Mouse (Mus musculus) liver, adult 2 months (tissue): ENCODE data around the gene Padi2. TPM values are rescaled to one million over a fixed set of nuclear protein-coding genes. Genes with fewer than 3 reads are reported as not detected.

Experiments
- DNase-seq: peaks from one replicate; pipeline ENCODE4 v3.0.0-alpha.2; 2011; ENCODE audit warnings: low read depth, low spot score; ENCODE audit errors: extremely low read depth
- H3K27ac ChIP-seq: fragments of 200-500 bp; replicated peaks from 2 replicates; pipeline ENCODE4 v1.5.1; 2012; ENCODE audit warnings: low read depth, mild to moderate bottlenecking, control low read depth, inconsistent platforms, low read length; ENCODE audit not compliant: insufficient read depth
- H3K27me3 ChIP-seq: fragments of 200-500 bp; 2 replicates; pipeline ENCODE4 v1.6.1; 2012; ENCODE audit warnings: mild to moderate bottlenecking, moderate library complexity, low read length, inconsistent platforms; ENCODE audit not compliant: control insufficient read depth, insufficient read depth
- H3K36me3 ChIP-seq: fragments of 200-500 bp; 2 replicates; pipeline ENCODE4 v1.6.1; 2012; ENCODE audit warnings: low read length, inconsistent platforms; ENCODE audit not compliant: control insufficient read depth, insufficient read depth
- H3K4me1 ChIP-seq: fragments of 200-500 bp; 2 replicates; pipeline ENCODE4 v1.6.1; 2011; ENCODE audit warnings: low read length; ENCODE audit not compliant: control insufficient read depth, insufficient read depth
- H3K4me3 ChIP-seq: fragments of 200-500 bp; 2 replicates; pipeline ENCODE4 v1.5.1; 2011; ENCODE audit warnings: low read depth, mild to moderate bottlenecking, control low read depth, low read length, moderate library complexity; ENCODE audit not compliant: insufficient read depth
- H3K79me2 ChIP-seq: fragments of 200-500 bp; 2 replicates; pipeline ENCODE4 v1.6.1; 2012; ENCODE audit warnings: inconsistent platforms, mild to moderate bottlenecking, low read length, moderate library complexity; ENCODE audit not compliant: control insufficient read depth, insufficient read depth
- H3K9ac ChIP-seq: fragments of 200-500 bp; 2 replicates; pipeline ENCODE4 v1.6.1; 2012; ENCODE audit warnings: low read depth, mild to moderate bottlenecking, control low read depth, inconsistent platforms, low read length
- CTCF ChIP-seq: fragments of 200-500 bp; IDR thresholded peaks from 2 replicates; pipeline ENCODE4 v1.5.1; 2011; ENCODE audit warnings: low read depth, low read length, control low read depth
- POLR2A ChIP-seq: fragments of 200-500 bp; IDR thresholded peaks from 2 replicates; pipeline ENCODE4 v1.6.1; 2011; ENCODE audit warnings: low read length, control low read depth; ENCODE audit not compliant: insufficient read depth; ENCODE audit errors: extremely low read depth
- WGBS: fragments of 180-500 bp; shearing (Covaris S2); methylation state at CpG from one replicate; pipeline ENCODE4 v1.1.7; 2018; 5-methylcytosine and 5-hydroxymethylcytosine counted together
- polyA plus RNA-seq: library from polyadenylated mRNA; depleted of rRNA; stranded (reverse); fragments of >200 nt; gene quantifications from 2 replicates; pipeline ENCODE4 v1.2.3, GENCODE M21; 2012
- total RNA-seq: library from RNA; depleted of rRNA; stranded (reverse); fragments of >200 nt; gene quantifications from 2 replicates; pipeline ENCODE4 v1.2.3, GENCODE M21; 2014

Gene Padi2
- total and polyA plus RNA-seq, 2 experiments = 0.09 to 0.21 TPM

DNA sequence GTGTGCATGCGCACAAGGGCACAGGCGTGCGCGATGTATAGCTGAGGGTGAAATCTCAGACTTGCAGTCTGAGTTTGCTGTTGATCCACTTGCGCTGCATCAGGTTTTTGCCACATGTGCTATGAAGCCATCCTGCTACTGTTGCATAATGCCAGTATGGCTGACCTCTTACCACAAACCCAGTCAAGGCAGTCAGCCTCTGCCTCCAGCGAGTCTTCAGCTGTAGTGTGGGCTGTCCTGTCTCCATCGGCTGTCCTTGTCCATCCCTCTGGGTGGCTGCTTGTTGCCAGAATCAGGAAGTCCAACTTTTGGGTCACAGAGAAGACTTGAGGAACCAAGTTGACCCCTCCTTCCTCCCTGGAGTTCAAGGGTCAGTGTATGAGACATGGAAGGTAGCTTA lies 69.2 kb downstream of the Padi2 start:
- peak; percentile 48 for DNase-seq
- WGBS = 89% methylated on average over 7 of the region's 7 CpGs

DNA sequence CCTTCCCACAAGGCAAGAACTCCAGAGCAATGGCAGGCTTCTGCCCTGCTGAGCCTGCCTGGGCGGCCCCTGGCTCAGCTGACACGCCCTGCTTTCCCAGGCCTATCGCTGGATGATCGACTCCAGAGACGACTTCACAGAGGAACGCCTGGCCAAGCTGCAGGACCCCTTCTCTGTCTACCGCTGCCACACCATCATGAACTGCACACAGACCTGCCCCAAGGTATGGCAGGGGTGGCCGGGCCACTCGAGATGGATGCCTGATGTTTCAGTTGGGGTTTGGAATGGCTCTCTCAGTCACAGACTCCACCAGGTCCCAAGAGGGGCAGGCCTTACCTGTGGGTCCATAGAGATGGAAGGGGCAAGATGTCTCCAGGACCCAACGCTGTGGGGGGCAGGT lies 71.1 kb downstream of the Padi2 start:
- TF ChIP-seq POLR2A (no peak), CTCF (no peak)
- H3K9ac ChIP-seq = no peak overlapping the region
- H3K79me2 ChIP-seq = no peaks in the 10 kb centered on the region
- H3K27me3 ChIP-seq = no peaks in the 10 kb centered on the region
- H3K36me3 ChIP-seq = peaks cover 26% of the 10 kb centered on the region; the same call in 1 of the 2 replicates
- no peak overlapping the region for H3K27ac ChIP-seq
- DNase-seq = no peak
- H3K4me1 ChIP-seq = no peaks in the 10 kb centered on the region
- H3K4me3 ChIP-seq = no peak overlapping the region
- 94% methylated on average over 10 of the region's 10 CpGs for WGBS

More for the DNA sequence above, 69.2 kb downstream of the Padi2 start:
- H3K27me3 ChIP-seq = no peaks in the 10 kb centered on the region
- H3K9ac ChIP-seq = no peak overlapping the region
- H3K4me3 ChIP-seq = no peak overlapping the region
- H3K27ac ChIP-seq = no peak overlapping the region
- no peaks in the 10 kb centered on the region for H3K4me1 ChIP-seq
- H3K36me3 ChIP-seq = peaks cover 38% of the 10 kb centered on the region
- no peaks in the 10 kb centered on the region for H3K79me2 ChIP-seq
- TF ChIP-seq POLR2A (no peak), CTCF (no peak)

DNA sequence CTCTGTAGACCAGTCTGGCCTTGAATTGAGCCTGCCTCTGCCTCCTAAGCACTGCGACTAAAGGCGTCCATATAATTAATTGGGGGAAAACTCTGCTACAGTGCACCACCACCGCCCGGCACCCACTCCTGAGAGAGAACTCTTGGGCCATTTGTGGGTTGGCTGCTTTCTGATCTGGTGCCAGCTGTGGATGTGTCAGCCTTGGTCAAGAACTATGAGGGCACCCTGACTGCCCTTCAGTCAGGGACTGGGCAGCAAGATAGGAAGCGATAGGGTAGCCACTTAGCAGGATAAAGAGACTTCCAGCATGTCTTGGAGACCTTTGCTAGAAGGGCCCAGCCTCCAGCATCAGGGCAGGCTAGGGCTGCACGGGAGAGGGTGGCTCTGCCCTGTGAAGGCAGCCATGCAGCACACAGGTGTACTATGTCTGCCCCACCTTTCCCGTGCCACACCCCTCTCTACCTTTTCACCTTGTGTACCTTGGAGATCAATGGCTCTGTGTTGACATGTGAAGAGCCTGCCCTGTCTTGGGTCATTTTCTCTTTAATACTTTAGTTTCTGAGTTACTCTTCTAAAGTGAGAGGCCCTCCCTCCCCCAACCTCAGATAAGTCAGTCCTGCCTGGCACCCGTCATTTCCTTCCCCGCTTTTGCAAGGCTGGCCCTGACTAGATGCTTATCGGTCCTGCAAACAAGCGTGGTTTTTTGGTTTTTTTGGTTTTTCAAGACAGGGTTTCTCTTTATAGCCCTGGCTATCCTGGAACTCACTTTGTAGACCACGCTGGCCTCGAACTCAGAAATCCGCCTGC lies 71.9 kb downstream of the Padi2 start:
- no peak for DNase-seq
- H3K79me2 ChIP-seq = no peaks in the 10 kb centered on the region
- no peak for TF ChIP-seq POLR2A
- no peak for TF ChIP-seq CTCF
- 88% methylated on average over 14 of the region's 14 CpGs for WGBS
- H3K27ac ChIP-seq = no peak overlapping the region
- H3K4me3 ChIP-seq = no peak overlapping the region
- no peak overlapping the region for H3K9ac ChIP-seq
- no peaks in the 10 kb centered on the region for H3K4me1 ChIP-seq
- no peaks in the 10 kb centered on the region for H3K27me3 ChIP-seq
- H3K36me3 ChIP-seq = peaks cover 19% of the 10 kb centered on the region; the same call in 1 of the 2 replicates

DNA sequence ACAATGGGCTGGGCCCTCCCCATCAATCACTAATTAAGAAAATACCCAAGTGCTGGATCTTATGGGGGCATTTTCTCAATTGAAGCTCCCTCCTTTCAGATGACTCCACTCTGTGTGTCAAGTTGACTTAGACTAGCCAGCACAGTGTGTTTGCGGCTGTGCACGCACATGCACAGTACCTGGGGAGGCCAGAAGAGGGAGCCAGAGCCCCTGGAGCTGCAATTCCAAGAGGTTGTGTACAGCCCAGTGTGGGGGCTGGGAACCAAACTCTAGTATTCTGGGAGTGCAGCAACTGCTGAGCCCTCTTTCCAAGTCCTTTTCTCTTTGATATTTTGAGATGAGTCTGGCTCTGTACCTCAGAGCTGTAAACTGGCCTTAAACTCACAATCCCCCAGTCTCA lies 75.5 kb downstream of the Padi2 start:
- H3K4me3 ChIP-seq = no peak overlapping the region
- no peak for TF ChIP-seq POLR2A
- peak; percentile 76 for TF ChIP-seq CTCF
- 89% methylated on average over 2 of the region's 2 CpGs for WGBS
- no peak overlapping the region for H3K27ac ChIP-seq
- H3K27me3 ChIP-seq = no peaks in the 10 kb centered on the region
- H3K9ac ChIP-seq = no peak overlapping the region
- H3K4me1 ChIP-seq = no peaks in the 10 kb centered on the region
- H3K36me3 ChIP-seq = peaks cover 9% of the 10 kb centered on the region; the same call in 1 of the 2 replicates
- peak; percentile 17 for DNase-seq
- no peaks in the 10 kb centered on the region for H3K79me2 ChIP-seq

DNA sequence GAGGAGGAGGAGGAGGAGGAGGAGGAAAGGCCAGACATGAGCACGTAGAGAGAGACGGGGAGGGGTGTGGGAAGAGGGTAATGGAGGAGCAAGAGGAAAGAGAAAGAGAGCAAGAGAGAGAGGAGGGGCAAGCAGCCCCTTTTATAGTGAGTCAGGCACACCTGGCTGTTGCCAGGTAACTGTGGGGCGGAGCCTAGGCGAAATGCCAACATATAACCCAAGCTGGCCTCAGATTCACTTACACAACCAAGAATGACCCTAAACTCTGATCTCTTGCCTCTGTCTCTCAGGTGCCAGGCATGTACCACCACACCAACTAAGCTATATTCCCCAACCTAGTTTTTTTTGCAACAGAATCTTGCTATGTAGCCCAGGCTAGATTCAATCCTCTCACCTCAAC lies 76.7 kb downstream of the Padi2 start:
- WGBS = 59% methylated on average over 4 of the region's 4 CpGs
- Histone ChIP-seq H3K79me2 (0 out of 2 replicates have a peak, but pooled peaks cover 3% of the 10 kb centered on the region), H3K36me3 (peaks cover 8% of the 10 kb centered on the region; the same call in 1 of the 2 replicates), H3K4me3 (no peak overlapping the region), H3K4me1 (no peaks in the 10 kb centered on the region), H3K27ac (no peak overlapping the region), H3K9ac (no peak overlapping the region), H3K27me3 (no peaks in the 10 kb centered on the region)
- TF ChIP-seq POLR2A = no peak
- TF ChIP-seq CTCF = no peak
- DNase-seq = no peak

GRCm38 (mm10) chr4:140983442-140983841 lies 77.3 kb downstream of the Padi2 start:
- Histone ChIP-seq H3K79me2 (0 out of 2 replicates have a peak, but pooled peaks cover 3% of the 10 kb centered on the region), H3K36me3 (peaks cover 8% of the 10 kb centered on the region; the same call in 1 of the 2 replicates), H3K27me3 (no peaks in the 10 kb centered on the region), H3K9ac (no peak overlapping the region), H3K27ac (peak overlapping the region; percentile 18; the same call in 1 of the 2 replicates), H3K4me1 (no peaks in the 10 kb centered on the region), H3K4me3 (no peak overlapping the region)
- TF ChIP-seq POLR2A (no peak), CTCF (no peak)
- DNase-seq = peak; percentile 37
- 31% methylated on average over 9 of the region's 9 CpGs for WGBS
